Mouse (Mus musculus): ENCODE measurements around the gene Scarf2. TPM values are rescaled to one million over a fixed set of nuclear protein-coding genes. Genes with fewer than 3 reads are reported as not detected.

The Scarf2 gene
- total RNA-seq (2021), result 11.3 and 12.4 TPM in 2 replicates
- long read RNA-seq, experiment 1, partial matches to known transcripts, result 5 of 18 reads
- long read RNA-seq, experiment 1, other reads (novel, unspliced or antisense), result 9 of 18 reads
- long read RNA-seq, experiment 2, transcript Scarf2-201 (11 exons, 3,308 nt), result major isoform, 5 of 18 reads
- long read RNA-seq, experiment 2, partial matches to known transcripts, result 2 of 18 reads
- long read RNA-seq, experiment 2, other reads (novel, unspliced or antisense), result 10 of 18 reads

DNA sequence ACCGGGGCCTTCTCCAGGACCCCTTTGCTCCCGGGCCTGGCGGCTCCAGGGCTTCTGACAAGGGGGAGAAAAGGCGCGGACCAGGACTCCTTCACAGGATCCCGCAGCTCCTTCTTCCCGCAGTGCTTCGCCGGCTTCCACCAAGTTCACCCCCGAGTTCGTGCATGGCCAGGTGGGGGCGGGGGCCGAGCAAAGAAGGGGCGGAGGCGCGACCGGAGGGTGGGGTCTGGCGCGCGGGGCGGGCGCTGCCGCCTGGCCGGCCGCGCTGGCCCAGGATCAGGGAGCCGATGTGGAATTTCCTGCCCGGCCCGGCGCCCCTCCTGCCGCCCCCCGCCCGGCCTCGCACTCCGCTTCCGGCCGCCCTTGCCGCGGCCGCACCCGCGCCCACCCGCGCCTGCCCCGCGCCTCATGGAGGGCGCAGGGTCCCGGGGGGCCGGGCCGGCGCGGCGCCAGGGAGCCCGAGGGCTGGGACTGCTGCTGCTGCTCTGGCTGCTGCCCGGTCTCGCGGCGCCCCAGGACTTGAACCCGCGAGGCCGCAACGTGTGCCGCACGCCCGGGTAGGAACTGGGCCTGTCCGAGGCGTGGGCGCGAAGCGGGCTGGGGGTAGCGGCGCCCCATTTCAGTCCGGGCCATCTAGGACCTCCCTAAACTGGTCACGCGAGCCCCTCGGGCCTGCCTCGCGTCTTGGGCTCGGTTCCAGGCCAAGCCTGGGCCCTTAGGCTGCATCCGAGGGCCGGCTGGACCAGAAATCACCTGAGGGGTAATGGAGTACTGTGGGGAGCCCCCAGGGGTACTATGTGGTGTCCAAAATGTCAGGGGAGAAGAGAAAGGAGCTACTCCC, at the start of gene Scarf2:
Scarf2 (plus strand) TSS at position 312 of the 841 bp plus-strand sequence.
- DNase-seq, result peak; percentile 60

DNA sequence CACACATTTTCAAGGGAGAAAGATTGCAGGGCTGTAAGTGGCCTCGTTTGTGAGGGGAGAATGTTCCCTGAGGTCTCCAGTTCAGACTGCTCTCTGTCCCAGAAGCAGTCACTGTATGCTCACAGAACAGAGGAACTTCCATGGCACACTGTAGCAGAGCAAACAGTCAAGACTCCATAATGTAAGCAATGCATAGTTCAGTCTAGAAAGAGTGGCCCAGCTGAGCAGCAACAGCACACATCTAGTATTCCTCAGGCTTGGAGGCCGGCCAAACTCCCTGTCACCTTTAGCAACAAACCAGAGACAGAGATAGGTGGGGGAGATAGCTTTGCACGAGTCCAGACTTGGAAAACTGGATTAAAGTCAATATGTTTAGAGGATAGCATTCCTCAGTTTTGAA, 44.1 kb upstream of the Scarf2 start:
- peak; percentile 24 for DNase-seq

DNA sequence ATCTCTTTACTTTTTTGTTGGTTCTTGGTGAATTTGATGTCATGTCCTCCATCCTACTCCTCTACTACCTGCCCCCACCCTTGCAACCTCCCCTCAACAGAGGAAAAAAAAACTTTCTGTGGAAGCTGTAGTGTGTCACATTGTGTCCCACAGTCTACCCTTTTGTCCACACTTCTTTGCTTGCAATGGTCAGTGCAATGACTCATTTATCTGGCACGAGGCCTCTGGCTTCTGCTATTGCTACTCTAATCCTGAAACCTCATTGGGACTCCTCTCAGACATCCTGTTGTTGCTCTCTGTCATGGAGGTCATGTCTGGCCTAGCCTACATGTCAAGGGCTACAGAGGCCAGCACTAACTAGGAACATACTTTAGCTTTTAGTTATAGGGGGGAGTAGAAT, 43.4 kb upstream of the Scarf2 start:
- peak; percentile 11 for DNase-seq

DNA sequence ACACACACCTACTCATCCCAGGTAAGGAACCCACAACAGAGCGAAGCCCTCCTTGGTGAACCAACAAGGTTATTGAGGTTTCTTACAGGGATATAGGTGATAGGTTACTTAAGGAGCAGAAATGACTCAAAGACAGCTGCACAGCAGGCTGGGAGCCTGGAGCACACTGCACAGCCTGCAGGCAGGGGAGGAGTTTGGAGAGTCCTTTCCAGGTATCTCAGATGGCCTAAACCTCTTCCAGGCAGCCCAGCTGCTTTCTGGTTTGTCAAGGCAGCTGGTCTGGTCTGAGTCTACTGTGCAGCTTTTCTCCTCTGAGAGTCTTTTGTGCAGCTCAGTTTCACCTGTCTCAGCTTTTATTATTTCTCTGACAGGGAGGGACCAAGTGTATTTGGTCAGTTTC, 39.3 kb upstream of the Scarf2 start:
- DNase-seq, result no peak

DNA sequence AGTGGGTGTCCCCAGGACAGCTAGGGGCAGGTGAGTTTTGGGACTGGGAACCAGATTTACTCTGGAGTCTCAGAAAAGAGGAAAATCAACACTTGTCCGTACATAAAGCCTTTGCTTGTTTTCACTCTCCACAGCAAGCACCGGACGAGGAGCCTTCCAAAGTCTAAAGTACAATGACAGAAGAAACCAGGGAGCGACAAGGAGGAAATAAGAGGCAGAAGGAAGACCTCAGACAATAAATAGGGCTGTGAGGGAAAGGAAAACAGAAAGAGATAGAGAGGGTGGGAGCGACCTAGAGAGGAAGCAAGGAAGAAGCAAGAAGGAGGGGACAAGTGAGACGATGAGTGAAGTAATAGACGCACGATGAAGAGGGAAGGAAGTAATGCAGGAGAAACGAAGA, 38.2 kb upstream of the Scarf2 start:
- no peak for DNase-seq

DNA sequence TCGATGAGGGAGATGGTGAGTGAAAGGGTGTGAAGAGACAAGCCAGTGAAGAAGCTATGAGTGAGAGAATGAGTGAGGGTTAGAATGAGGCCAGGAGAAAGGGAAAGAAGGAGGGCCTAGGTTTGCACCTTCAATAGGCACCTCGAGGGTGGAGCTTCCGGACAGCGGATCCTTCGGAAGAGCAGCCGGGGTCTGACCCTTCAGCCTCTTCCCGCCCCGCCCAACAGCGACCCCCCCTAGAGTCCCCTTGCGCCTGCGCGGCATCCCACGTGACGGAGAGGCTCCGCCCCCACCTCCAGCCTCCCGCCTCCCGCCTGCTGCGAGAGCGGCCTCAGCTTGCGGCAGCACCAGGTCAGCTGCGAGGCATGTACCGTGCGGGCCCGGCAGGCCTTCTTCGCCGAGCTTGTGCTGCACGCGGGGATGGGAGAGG, 37.7 kb upstream of the Scarf2 start, which contains the start of gene Klhl22:
Klhl22 (plus strand) TSS at position 275 of the 430 bp plus-strand sequence.
- peak; percentile 95 for DNase-seq

DNA sequence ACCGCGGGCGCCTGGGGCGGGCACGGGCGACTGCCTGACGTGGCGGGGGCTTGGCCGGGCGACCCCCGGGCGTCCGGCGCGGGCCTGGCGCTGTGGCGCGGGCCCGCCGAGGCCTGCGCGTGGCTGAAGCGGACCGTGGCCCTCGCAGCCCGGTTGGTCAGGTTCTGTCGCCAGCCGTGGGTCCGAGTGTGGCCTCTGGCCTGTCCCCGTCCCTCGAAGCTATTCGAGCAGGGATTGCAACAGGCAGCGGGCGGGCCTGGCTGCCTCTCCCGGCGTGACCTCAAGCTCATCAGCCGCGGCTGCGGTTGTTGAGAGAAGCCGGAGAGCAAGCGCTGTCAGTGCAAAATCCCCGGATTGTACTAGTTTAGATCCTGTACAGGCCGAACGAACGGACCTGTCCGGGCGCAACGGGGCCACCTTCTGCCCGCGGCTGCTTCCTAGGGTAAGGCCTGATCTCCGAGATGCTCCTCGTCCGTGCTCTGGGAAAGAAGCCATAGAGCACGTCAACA, 37.2 kb upstream of the Scarf2 start:
- peak; percentile 77 for DNase-seq

DNA sequence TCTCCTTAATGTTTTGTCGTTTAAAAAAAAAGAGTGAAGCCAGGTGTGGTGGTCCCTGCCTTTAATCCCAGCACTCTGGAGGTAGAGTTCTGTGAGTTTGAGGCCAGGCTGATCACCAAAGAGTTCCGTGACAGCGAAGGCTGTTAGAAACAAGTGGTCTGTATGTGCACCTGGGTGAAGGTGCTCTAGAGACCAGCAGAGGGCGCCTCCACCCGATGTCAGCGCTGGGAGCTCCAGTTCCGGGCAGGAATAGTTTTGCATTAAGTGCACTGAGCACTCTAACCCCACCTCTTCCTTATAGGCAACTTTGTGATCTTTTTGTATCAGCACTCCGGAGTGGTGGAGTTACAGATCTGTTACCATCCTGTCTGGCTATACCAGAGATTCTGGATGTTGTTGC, 36.4 kb upstream of the Scarf2 start:
- DNase-seq, result peak; percentile 66

DNA sequence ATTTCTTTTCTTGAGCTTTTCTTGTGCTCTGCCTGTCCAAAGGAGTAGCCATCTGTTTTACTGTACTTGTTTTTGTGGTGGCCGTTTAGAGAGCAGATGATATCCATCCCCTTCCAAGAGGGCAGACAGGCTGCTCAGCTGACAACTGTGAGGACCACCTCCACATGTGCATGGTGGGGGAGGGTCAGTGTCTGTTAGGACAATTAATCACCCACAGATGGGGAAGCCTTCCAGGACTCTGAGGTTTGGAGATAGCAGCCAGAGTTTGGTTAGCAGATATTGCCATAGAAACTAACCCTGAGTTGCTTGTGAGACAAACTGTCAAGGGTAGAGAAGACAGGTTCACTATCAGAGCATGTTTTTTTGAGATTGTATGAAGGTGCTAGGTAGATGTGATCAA, 36.0 kb upstream of the Scarf2 start:
- no peak for DNase-seq

DNA sequence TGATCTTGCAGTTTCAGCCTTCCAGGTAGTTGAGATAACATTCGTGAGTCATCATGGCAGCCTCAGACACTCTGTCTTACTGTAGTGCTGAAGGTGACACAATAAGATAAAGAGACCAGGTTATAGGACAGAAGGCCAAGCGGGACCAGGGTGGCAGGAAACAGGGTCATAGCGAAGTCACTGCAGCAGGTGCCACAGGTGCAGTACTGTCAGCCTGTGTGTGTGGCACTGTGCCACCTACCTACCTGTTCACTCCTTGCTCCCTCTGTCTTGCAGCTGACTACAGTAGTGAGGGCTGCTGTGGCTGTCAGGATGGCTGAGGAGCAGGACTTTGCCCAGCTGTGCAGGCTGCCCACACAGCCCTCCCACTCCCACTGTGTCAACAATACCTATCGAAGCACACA, 33.0 kb upstream of the Scarf2 start:
- no peak for DNase-seq

DNA sequence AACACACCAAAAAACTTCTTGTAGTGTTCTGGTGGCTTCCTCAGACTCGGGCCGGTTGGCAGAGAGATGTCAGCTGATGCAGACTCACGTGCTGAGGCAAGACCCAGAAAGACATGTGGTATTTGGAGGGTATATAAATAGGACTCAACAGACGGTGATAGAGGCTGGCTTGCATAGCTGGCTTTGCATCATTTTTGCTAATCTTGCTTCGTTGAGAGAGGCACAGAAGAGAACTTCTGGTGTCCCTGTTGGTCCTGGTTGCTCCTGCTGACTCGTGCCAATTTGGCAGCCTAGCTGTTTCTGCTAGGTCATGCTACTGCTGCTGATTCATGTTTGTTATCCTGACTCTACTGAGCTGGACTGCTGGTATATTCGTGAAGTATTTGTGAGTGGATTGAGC, 28.2 kb upstream of the Scarf2 start:
- DNase-seq, result peak; percentile 46

DNA sequence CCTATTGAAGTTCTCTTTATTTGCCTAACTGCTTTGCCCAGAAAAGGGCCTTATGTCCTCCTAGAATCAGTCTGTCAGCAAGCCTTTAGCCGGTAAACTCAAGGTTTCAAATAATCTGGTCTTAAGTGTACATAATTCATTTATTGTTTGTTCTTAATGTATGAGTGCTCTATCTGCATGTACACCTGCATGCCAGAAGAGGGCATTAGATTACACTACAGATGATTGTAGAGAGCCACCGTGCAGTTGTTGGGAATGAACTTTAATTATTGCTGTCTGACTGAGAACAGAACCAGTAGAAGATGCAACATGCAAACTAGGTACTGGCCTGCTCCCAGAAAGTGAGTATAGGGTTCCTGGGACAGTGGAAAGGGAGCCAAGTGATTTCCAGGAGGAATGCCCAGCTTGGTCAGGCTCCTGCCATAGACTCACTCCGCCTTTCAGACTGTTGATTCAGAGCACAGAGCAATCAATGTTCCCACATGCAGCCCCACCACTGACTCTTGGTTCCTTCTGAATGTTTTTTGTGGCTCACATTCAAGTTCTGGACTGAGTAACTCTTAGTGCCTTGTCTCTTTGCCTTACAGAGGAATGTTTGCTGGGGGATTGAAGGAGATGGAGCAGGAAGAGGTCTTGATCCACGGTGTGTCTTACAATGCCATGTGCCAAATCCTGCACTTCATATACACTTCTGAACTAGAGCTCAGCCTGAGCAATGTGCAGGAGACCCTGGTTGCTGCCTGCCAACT, 25.8 kb upstream of the Scarf2 start:
- peak; percentile 44 for DNase-seq

DNA sequence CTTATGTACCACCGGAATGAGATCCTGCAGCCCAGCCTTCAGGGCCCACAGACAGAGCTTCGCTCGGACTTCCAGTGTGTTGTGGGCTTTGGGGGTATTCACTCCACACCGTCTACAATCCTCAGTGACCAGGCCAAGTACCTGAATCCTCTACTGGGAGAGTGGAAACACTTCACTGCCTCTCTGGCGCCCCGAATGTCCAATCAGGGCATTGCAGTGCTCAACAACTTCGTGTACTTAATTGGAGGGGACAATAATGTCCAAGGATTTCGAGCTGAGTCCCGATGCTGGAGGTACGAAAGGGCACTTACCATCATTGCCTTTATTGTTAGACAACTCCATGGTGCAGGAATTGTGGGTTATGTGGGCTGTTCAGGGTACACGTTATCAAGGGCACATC, 20.3 kb upstream of the Scarf2 start:
- peak; percentile 44 for DNase-seq

DNA sequence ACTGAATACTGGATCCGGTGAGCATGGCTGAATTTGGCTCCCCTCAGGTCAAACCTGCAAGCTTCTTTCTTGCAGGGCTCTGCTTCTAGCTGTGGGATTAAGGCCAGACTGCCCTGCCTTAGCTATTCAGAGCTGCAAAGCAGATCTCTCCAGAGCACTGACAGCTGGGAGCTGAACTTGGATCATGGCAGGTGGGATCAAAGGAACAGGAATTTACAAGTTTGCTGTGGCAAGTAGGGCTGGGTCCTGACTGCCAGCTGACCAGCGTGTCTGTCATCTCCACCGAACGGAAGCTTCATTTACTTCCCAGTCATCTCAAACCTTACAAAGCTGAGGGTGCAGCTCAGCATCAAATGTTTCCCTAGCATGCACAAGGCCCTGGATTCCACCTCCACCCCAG, 18.9 kb upstream of the Scarf2 start:
- no peak for DNase-seq

DNA sequence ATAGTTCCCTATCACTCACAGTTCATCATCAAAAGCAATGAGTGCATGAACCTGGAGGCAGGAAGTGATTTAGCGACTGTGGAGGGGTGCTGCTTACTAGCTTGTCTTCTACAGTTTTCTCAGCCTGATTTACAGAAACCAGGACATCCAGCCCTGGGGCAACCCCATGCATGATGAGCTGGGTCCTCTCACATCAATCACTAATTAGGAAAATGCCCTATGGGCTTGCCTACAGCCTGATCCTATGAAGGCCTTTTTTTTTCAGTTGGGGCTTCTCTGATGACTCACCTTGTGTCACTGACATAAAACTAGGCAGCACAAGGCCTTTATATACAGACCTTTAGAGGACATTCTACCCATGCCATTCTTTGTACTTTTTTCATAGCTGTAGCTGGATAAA, 17.4 kb upstream of the Scarf2 start:
- no peak for DNase-seq

DNA sequence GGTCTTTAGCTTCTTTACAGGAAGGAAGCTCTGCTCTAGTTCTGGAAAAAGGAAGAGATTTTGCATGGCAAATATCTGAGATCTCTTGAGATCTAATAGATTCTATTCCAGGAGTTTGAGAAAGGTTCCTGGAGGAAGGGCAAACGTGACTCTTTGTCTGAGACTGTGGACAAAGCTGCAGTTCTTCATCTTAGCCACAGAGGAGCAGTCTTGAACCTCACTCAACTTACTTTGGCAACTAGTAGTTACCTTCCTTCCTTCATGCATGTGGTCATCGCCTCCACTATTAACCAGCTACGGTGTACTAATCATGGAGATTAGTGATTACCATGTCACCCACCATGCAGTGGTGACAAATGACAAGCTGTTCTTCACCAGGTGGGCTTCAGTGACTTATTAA, 11.7 kb upstream of the Scarf2 start:
- no peak for DNase-seq

DNA sequence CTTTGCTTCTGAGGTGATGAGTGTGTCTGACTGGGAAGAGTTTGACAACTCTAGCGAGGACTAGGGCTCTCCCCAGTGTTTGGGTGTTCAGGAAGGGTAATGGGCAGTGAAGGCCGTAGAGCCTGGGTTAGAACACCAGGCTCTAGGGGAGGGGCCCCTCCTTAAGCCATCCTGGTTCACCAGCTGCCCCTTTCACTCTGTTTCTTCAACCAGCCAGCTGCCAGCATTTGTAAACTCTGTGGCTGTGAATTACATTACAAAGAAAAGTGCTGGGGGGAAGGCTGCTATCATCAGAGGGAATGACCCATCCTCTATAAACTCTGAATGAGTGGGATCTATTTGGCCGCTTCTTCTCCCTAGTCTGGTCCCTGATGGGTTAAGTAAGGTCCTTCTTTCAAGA, 4.4 kb upstream of the Scarf2 start:
- no peak for DNase-seq

DNA sequence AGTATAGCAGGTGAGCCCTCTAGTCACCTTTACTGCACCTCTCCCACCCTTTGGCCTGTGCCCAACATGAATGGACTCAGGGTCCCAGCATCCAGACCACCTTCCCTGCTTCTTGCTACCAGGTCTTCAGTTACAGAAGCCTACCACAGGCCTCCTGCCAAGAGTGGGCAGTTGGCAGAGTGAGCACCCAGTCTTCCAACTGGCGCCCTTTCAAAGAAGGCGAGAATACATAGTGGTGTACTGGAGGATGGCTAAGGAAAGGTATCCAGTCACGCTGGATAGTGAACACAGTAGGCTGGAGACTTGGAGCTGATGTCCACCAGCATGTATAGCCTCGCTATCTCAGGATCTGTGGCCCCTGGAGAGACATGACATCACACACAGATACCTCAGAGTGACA, 3.0 kb upstream of the Scarf2 start:
- DNase-seq, result no peak

DNA sequence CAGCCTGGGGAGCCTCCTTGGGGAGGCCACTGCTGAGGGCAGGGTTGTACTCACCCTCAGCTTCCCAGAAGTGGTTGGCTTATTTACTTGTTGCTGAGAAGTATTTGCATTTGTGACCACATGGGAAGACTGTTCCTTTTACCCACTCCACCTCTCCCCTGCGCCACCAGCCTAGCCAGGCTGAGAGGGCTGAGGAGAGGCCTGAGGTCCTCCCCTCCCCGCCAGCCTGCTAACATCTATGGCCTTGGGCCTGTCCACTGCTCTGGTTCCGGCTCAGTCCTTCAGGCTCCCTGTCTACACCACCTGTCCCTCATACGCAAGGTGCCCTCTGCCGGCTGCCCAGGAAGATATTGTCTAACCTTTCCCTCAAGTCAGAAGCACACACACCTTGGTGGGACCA, 1.4 kb upstream of the Scarf2 start:
- DNase-seq, result no peak

DNA sequence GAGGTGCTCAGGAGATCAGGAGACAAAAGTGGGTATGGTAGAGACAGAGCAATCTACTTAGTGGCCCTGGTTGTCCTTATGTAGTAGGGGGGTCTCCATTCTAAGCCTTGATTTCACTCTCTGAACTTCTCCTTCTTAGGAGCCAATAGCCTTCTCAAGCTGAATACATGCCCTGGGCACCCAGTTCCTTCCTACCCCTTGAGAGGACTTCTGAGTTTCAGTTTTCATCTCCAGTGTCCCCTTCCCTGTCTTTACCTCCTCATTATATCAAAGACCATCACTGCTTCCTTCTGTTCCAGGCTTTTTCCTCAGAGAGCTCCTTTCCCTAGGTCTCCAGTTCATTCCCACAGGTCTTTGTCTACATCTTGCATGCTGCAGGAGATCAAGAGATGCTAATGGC, 563 bp upstream of the Scarf2 start:
- no peak for DNase-seq

DNA sequence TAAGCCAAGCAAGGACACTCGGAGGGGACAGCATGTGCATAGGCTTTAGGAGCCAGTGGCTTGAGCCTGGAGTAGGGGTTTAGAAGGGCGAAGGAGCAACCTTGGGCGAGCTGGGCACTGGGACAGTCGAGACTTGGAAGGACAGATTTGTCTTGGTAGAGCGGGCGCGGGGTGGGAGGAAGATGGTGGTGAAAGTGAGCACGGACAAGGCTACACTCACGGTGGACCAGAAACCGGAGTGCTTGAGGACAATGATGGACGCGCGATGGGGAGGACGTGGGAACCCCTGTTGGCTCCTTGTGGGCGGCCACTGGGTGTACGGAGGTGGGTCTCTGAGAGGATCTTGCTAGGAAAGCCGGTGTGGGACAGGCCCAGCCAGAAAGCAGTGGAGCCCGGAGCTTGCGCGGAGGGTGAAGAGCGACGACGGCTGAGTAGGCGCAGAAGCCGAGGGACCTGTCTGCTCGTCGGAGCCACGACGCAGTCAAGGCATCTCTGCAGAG, 780 bp downstream of the Scarf2 start:
- DNase-seq, result no peak

DNA sequence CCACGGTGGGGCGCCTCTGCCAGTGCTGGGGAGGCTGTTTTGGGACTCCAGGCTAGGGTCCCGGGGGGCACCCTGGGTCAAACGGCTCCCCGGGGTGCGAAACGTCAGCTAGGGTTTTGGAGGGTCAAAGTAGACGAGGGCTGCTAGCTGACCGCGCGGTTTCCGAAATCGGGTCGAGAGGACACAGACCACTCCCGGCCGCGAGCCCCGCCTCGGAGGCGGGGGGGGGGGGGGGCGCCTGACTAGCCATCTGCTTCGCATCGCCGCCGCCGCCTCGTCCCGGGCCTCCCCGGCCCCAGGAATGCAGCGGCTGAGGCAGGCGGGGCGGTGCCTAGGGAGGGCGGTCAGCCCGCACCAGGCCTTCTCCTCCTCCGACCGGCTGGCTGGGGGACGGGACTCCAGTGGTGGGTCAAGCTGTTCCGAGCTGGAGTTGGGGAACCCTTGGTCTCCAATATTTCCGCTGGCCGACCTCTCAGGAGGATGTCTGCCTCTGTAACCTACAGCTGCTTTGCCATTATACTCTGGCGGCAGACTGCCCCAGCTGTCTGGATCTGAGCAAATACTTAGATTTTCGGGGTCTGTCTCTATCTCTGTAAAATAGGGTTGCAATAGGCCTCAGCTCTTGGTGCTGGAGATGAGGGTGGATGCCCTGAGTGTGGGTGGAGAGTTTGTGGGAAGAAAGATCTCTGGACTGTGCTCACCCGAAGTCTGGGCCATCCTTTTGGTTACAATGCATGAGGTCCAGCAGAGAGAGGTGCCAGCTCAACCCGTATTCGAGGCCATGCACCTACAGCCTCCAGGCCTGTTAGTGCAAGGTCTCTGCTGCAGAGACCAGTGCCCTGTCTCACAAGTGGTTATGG, 1.5 kb downstream of the Scarf2 start:
- DNase-seq, result peak; percentile 55
